Mouse (Mus musculus) brain, embryonic 18.5 days (tissue): ENCODE data around the gene Mrpl33.

Experiments used
- DNase-seq: peaks from one replicate; pipeline ENCODE4 v3.0.0-alpha.2; 2012; ENCODE audit warnings: low read depth, low spot score

The Mrpl33 gene

GRCm38 (mm10) chr5:31697644-31698296 is 101.0 kb downstream of the Mrpl33 start, which contains the start of gene Babam2:
Babam2 (plus strand) TSS chr5:31697684.
- DNase-seq = peak; percentile 81

GRCm38 (mm10) chr5:31698297-31698726 is 101.6 kb downstream of the Mrpl33 start:
- DNase-seq = peak; percentile 69

GRCm38 (mm10) chr5:31698931-31699330 is 102.2 kb downstream of the Mrpl33 start:
- no peak for DNase-seq

- no peak for DNase-seq
These were observed 102.7 kb downstream of the Mrpl33 start for GRCm38 (mm10) chr5:31699397-31699796.

GRCm38 (mm10) chr5:31704971-31705370 is 108.2 kb downstream of the Mrpl33 start:
- no peak for DNase-seq

- no peak for DNase-seq
These were observed 110.1 kb downstream of the Mrpl33 start for GRCm38 (mm10) chr5:31706826-31707225.

- no peak for DNase-seq
These were observed 112.7 kb downstream of the Mrpl33 start for GRCm38 (mm10) chr5:31709389-31709788.

GRCm38 (mm10) chr5:31713280-31713711 is 116.6 kb downstream of the Mrpl33 start:
- no peak for DNase-seq

- DNase-seq = no peak
These were observed 117.1 kb downstream of the Mrpl33 start for GRCm38 (mm10) chr5:31713841-31714264.
